Mouse (Mus musculus): Measurements from ENCODE around the gene 7530416G11Rik. TPM values are rescaled to one million over a fixed set of nuclear protein-coding genes. Genes with fewer than 3 reads are reported as not detected.

The 7530416G11Rik gene
- not detected in 2 replicates for polyA plus RNA-seq (2016; fragmentation: Nextera tagmentation; extraction: Ambion mirVana)

DNA sequence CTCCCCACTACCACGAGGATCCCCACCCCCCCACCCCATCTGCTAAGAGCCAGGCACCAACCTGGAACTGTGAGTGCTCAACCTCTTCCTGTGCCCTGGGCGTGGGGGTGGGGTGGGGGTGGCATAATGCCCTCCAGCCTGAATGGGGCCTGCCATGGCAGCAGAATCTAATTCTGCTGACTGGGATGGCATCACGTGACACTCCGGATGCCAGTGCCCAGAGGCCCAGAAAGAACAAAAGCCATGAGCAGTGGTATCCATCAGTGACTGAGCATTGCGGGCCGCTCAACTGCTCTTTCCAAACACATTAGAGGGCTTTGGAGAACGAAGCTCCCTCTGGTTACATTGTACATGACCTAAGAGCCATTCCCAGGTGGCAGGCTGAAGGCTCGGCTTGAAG is at the start of gene 7530416G11Rik:
TSS of gene 7530416G11Rik (minus strand) at position 101 of the 400 bp plus-strand sequence.
- Histone ChIP-seq H3K4me1 (peaks cover 40% of the 10 kb centered on the region), H3K4me2 (replicated peaks) (no peak within 1 kb of the TSS), H3K27ac (no peak within 1 kb of the TSS), H3K9ac (no peak within 1 kb of the TSS), H3K4me3 (no peak within 1 kb of the TSS), H3K9me3 (replicated peaks) (no peaks in the 10 kb centered on the region), H3K27me3 (no peaks in the 10 kb centered on the region), H3K36me3 (no peaks in the 10 kb centered on the region)
- 82% methylated on average over 8 of the region's 8 CpGs for WGBS
- no peak for ATAC-seq (ENCODE audit: low FRiP score)

DNA sequence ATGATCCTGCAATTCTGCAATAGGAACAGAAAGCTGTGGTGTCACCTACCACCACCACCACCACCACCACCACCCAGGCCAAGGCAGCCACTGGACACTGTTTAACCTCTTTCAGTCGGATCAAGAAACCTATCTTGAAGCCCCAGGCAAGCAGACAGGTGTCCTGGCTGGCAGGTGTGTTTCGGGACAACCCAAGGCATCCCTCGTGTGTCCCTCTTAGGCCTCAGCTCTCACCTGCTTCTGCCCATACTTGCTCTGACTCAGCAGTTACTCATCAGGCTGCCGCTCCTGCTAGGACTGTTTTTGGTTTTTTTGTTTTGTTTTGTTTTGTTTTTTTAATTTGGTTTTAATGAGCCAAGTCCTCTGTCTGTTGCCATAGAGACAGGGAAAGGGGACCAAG is 43.5 kb upstream of the 7530416G11Rik start:
- WGBS: 72% methylated on average over 4 of the region's 4 CpGs
- ATAC-seq (ENCODE audit: low FRiP score): no peak
- Histone ChIP-seq H3K9ac (no peak overlapping the region), H3K27me3 (no peaks in the 10 kb centered on the region), H3K36me3 (no peaks in the 10 kb centered on the region), H3K4me1 (no peaks in the 10 kb centered on the region; the same call in 1 of the 2 replicates), H3K9me3 (replicated peaks) (no peaks in the 10 kb centered on the region), H3K27ac (no peak overlapping the region), H3K4me2 (replicated peaks) (no peak overlapping the region), H3K4me3 (no peak overlapping the region)

DNA sequence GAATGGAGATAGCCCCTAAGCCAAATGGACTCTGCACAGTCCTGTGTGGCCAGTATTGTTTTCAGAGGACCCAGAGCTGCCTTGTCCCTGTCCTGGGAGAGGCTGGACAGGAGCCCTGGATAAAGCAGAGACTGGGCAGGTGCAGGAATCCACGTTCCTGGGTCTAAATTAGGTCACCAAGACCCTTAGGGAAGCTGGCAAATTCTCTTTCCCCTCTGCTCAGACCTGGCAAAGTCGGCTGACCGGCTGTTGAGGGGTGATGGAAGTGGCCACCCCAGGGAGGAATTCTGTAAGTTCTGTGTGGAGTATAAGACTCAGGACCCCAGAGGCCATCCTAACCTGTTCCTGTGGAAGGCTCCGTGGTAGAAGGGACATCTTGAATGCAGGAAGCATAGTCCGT is 42.3 kb upstream of the 7530416G11Rik start:
- Histone ChIP-seq H3K9me3 (replicated peaks) (no peaks in the 10 kb centered on the region), H3K9ac (no peak overlapping the region), H3K27ac (no peak overlapping the region), H3K27me3 (no peaks in the 10 kb centered on the region), H3K4me2 (replicated peaks) (no peak overlapping the region), H3K4me3 (no peak overlapping the region), H3K36me3 (no peaks in the 10 kb centered on the region), H3K4me1 (no peaks in the 10 kb centered on the region; the same call in 1 of the 2 replicates)
- 78% methylated on average over 5 of the region's 5 CpGs for WGBS
- no peak for ATAC-seq (ENCODE audit: low FRiP score)

DNA sequence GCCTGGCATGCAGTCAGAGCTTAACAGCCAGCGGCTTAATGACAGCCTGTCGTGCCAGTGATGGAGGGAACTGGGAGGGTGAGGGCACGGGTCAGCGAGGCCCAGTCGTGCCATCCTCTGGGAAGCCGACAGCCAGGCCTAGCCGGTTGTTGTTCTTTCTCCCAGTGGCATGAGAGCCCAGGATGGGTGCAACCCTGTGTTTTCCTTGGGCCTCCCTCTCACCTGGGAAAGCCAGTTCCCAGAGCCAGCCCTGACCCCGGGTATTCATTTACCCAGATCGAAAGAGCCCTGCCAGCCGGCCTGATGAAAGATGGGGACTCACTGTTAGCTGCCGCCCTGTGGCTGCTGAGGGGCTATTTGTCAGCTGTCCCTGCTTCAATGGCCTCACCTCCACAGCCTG is 35.1 kb upstream of the 7530416G11Rik start:
- Histone ChIP-seq H3K4me1 (peaks cover 18% of the 10 kb centered on the region), H3K27me3 (no peaks in the 10 kb centered on the region), H3K9ac (no peak overlapping the region), H3K4me3 (no peak overlapping the region), H3K27ac (0 out of 2 replicates have a peak overlapping the region, but pooled peaks have one; percentile 9), H3K4me2 (replicated peaks) (no peak overlapping the region), H3K36me3 (peaks cover 6% of the 10 kb centered on the region; the same call in 1 of the 2 replicates), H3K9me3 (replicated peaks) (no peaks in the 10 kb centered on the region)
- no peak for ATAC-seq (ENCODE audit: low FRiP score)
- WGBS: 47% methylated on average over 11 of the region's 11 CpGs

DNA sequence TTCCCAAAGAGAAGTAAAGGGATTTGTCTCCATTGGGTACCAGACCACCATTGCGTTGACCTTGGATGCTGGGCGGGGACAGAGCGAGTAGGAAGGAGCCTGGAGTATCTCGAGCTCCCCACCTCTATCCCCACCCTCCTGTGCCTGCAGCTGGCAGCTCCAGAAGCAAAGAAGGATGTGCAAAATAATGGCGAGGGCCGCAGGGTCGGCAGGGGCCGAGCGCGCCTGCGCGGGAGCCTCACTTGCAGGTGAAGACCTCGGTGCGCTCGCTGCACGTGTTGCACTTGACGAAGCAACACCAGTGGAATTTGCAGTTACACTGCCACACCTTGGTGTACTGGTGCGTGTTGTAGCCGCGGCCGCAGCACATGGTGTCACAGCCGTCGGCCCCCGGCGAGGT is 34.1 kb upstream of the 7530416G11Rik start:
- no peak overlapping the region for H3K27ac ChIP-seq
- no peaks in the 10 kb centered on the region for H3K27me3 ChIP-seq
- no peaks in the 10 kb centered on the region for H3K9me3 ChIP-seq (replicated peaks)
- WGBS: 81% methylated on average over 25 of the region's 25 CpGs
- H3K4me1 ChIP-seq: peaks cover 18% of the 10 kb centered on the region
- no peak overlapping the region for H3K4me3 ChIP-seq
- H3K9ac ChIP-seq: no peak overlapping the region
- H3K4me2 ChIP-seq (replicated peaks): no peak overlapping the region
- peaks cover 6% of the 10 kb centered on the region; the same call in 1 of the 2 replicates for H3K36me3 ChIP-seq
- ATAC-seq (ENCODE audit: low FRiP score): no peak

DNA sequence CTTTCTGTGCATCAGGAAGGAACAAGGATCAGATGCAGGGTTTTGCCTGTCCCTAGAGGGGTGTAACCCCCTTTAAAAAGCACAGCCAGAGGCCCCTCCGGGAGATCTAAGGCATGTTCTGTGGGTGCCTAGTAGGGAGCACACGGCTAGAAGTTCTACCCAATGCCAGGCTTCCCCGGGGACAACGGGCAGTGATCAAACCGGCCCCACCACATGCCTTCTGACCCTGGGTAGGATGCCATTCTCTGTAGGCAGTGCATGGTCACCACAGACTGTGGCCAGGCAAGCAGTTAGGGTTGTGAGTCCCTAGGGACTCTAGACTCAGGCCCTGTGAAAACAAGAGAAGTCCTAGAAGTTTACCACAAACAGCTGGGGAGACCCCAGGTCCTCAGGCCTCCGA is 31.6 kb upstream of the 7530416G11Rik start:
- H3K27me3 ChIP-seq: no peaks in the 10 kb centered on the region
- H3K27ac ChIP-seq: peak overlapping the region; percentile 23; the same call in 1 of the 2 replicates
- peaks cover 6% of the 10 kb centered on the region; the same call in 1 of the 2 replicates for H3K36me3 ChIP-seq
- no peak for ATAC-seq (ENCODE audit: low FRiP score)
- peaks cover 23% of the 10 kb centered on the region for H3K4me1 ChIP-seq
- no peak overlapping the region for H3K4me3 ChIP-seq
- H3K9ac ChIP-seq: no peak overlapping the region
- no peak overlapping the region for H3K4me2 ChIP-seq (replicated peaks)
- 81% methylated on average over 6 of the region's 6 CpGs for WGBS
- H3K9me3 ChIP-seq (replicated peaks): no peaks in the 10 kb centered on the region

DNA sequence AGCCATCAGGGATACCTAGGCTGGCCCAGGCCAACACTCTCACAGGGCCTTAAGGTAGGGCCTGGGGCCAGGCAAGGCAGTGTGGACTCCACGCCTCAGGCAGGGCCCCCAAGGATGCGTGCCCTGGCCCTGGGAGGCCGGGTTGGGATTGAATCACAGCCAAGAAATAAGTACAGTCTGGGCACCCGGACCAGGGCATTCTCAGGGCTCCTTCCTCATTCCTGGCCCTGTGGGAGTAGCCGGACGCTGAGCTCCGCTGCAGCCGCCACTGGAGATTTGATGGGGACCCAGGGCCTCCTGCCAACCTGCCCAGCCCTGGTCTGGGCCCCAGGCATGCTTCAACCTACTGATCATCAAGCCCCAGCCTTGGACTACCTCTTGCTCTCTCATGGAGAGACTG is 31.2 kb upstream of the 7530416G11Rik start:
- Histone ChIP-seq H3K4me3 (no peak overlapping the region), H3K9ac (no peak overlapping the region), H3K4me1 (peaks cover 19% of the 10 kb centered on the region), H3K27ac (peak overlapping the region; percentile 23; the same call in 1 of the 2 replicates), H3K27me3 (no peaks in the 10 kb centered on the region), H3K9me3 (replicated peaks) (no peaks in the 10 kb centered on the region), H3K4me2 (replicated peaks) (no peak overlapping the region), H3K36me3 (peaks cover 6% of the 10 kb centered on the region; the same call in 1 of the 2 replicates)
- no peak for ATAC-seq (ENCODE audit: low FRiP score)
- WGBS: 81% methylated on average over 8 of the region's 8 CpGs

DNA sequence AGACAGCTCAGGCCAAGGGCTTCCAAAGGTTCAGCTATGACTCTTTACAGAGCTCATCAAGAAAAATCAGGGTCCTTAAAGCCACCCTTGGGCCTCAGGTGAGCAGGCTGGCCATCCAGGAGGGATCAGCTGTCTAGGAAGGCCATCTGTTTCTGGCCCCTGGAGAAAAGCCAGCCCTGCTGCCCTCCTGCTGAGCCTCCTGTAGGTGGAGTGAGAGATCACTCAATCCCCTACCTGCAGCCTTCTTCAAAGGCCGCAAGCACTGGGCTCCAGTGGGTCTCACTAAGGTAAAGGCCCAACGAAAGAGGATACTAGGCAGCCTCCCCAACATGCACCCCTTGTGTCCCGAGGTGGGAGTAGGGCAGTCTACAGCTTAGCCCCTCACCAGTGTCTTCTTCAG is 29.0 kb upstream of the 7530416G11Rik start:
- 86% methylated on average over 3 of the region's 3 CpGs for WGBS
- no peaks in the 10 kb centered on the region for H3K27me3 ChIP-seq
- ATAC-seq (ENCODE audit: low FRiP score): no peak

DNA sequence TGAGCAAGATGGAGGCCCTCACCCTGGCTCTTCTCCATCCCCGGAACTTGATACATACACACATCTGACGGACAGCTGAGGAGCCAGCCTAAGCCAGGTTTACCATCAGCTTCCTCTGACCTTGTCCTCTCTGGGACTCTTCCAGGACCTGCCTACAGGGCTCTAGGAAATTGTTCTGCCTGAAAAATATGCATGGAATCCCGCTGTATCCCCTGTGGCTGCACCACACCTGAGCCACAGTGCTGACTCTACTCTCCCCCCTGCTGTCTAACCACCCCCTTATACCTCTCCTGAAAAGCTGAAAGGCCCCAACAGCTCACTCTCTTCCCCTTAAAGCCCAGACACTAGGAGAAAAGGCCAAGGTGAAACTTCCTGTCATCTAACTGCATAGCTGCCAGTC is 26.9 kb upstream of the 7530416G11Rik start:
- H3K27ac ChIP-seq: no peak overlapping the region
- no peaks in the 10 kb centered on the region for H3K36me3 ChIP-seq
- no peaks in the 10 kb centered on the region for H3K9me3 ChIP-seq (replicated peaks)
- H3K4me2 ChIP-seq (replicated peaks): no peak overlapping the region
- peaks cover 5% of the 10 kb centered on the region for H3K27me3 ChIP-seq
- WGBS: 70% methylated on average over 3 of the region's 3 CpGs
- no peak overlapping the region for H3K4me3 ChIP-seq
- 0 out of 2 replicates have a peak, but pooled peaks cover 7% of the 10 kb centered on the region for H3K4me1 ChIP-seq
- no peak for ATAC-seq (ENCODE audit: low FRiP score)
- H3K9ac ChIP-seq: no peak overlapping the region

More for the DNA sequence above, 29.0 kb upstream of the 7530416G11Rik start:
- 0 out of 2 replicates have a peak, but pooled peaks cover 7% of the 10 kb centered on the region for H3K4me1 ChIP-seq
- H3K4me3 ChIP-seq: no peak overlapping the region
- peaks cover 1% of the 10 kb centered on the region; the same call in 1 of the 2 replicates for H3K36me3 ChIP-seq
- no peak overlapping the region for H3K27ac ChIP-seq
- H3K9me3 ChIP-seq (replicated peaks): no peaks in the 10 kb centered on the region
- H3K9ac ChIP-seq: no peak overlapping the region
- H3K4me2 ChIP-seq (replicated peaks): no peak overlapping the region

DNA sequence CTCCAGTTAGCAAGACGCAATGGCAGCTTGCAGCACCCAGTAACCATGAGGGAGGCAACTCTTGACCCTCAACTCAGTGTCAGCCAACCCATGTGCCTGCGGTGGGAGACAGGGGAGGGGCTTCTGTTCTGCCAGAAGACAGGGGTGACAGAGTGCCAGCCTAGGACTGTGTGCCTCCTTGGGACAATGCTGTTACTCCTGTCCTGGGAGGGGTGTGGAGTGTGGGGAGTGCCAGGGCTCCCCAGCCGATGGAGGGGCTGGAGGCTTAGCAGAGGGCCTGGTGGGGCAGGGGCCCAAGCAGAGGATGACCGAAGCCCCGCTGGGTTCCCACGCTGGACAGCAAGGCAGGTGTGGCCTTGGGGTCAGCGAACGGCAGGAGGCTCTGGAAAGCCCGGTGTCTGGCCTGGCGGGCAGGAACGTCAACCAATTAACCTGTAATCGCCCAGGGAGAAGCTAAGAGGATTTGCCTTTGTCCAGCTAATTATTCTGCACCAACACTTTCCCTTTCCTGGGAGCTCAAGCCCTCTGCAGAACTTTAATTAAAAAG is 21.4 kb upstream of the 7530416G11Rik start:
- H3K9me3 ChIP-seq (replicated peaks): no peaks in the 10 kb centered on the region
- no peaks in the 10 kb centered on the region for H3K36me3 ChIP-seq
- no peak overlapping the region for H3K9ac ChIP-seq
- no peak for ATAC-seq (ENCODE audit: low FRiP score)
- peaks cover 17% of the 10 kb centered on the region for H3K27me3 ChIP-seq
- H3K4me3 ChIP-seq: no peak overlapping the region
- H3K4me1 ChIP-seq: peaks cover 15% of the 10 kb centered on the region
- H3K27ac ChIP-seq: no peak overlapping the region
- no peak overlapping the region for H3K4me2 ChIP-seq (replicated peaks)
- WGBS: 17% methylated on average over 12 of the region's 12 CpGs

DNA sequence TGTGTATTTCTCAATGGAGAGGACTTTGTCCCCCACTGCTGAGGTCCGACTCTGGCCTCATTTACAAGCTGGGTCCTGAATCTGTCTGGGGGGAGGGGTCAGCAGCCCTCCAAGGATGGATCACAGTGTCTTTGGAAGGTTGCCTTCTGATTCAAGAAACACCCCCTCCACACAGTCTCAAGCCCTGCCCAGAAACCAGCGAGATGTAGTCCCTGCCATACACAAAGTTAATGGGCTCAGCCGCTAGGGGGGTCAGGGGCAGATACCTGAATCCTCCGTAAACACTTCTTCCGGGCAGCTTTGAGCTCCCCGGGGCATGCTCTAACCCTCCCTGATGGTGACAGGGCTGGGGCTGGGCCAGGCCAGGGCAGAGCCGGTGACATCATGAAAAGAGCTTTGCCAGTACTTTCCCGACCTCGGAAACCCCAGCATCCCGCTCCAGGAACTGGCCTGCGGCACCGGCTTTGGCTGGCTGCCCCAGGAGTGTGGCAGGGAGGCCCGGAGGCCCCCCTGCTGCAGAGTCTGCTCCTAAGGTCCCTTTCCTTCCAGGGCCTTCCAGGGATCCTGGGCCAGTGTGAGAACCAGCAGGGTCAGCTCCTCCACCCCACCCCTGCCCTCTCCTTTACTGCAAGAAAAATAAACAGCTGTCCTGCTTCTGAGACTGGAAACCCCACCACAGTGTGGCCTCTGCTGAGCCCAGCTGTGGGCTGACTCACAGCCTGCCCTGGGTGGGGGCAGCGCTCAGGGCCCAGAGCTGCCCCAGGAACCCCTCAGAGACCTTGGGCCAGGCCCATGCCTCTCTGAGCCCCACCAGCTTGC is 20.4 kb upstream of the 7530416G11Rik start:
- Histone ChIP-seq H3K4me1 (peaks cover 15% of the 10 kb centered on the region), H3K36me3 (no peaks in the 10 kb centered on the region), H3K9ac (no peak overlapping the region; the same call in 1 of the 2 replicates), H3K9me3 (replicated peaks) (no peaks in the 10 kb centered on the region), H3K4me2 (replicated peaks) (peak overlapping the region; percentile 19; the same call in 1 of the 2 replicates), H3K4me3 (no peak overlapping the region), H3K27ac (no peak overlapping the region), H3K27me3 (peaks cover 17% of the 10 kb centered on the region)
- 15% methylated on average over 14 of the region's 14 CpGs for WGBS
- peak; percentile 48; the same call in 1 of the 2 replicates for ATAC-seq (ENCODE audit: low FRiP score)

DNA sequence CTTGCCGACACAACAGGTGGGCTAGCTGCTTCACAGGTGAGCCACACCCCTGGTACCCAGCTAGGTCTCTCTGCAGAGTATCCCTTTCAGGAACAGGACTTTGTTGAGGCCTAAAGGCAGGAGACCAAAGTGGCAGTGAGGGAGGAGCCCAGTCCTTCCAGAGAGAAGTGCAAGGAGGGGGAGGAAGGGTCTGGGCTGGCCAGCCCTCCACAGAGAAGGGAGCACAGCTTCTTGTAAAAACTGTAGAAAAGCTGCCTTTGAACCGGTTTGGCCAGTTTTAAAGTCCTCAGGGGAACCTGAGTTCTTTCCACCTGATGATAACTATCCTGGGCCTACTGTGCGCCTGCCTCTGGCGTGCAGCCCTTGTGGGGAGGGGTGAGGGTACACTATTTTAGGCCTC is 16.4 kb upstream of the 7530416G11Rik start:
- H3K9ac ChIP-seq: no peak overlapping the region
- no peak overlapping the region for H3K4me2 ChIP-seq (replicated peaks)
- no peaks in the 10 kb centered on the region for H3K36me3 ChIP-seq
- peaks cover 7% of the 10 kb centered on the region for H3K27me3 ChIP-seq
- H3K4me1 ChIP-seq: peaks cover 12% of the 10 kb centered on the region
- ATAC-seq (ENCODE audit: low FRiP score): no peak
- H3K9me3 ChIP-seq (replicated peaks): no peaks in the 10 kb centered on the region
- H3K4me3 ChIP-seq: no peak overlapping the region
- WGBS: 66% methylated on average over 4 of the region's 4 CpGs
- no peak overlapping the region for H3K27ac ChIP-seq

Data from hindbrain, embryonic 12.5 days (tissue).